Mouse (Mus musculus): ENCODE results near the gene Adh4. TPM values are rescaled to one million over a fixed set of nuclear protein-coding genes. Genes with fewer than 3 reads are reported as not detected.
A peak's percentile ranks its signal among the peaks of the same experiment; 100 is the strongest.
"Not testable (repeated sequence)": the region's sequence is repeated elsewhere in the genome, so short reads cannot be mapped to it uniquely, and the experiment has no call there.

Adh4 gene
- 1 to 10 TPM in 1 of 4 experiments, under 1 TPM in 2, not detected in 1; 0.28 to 1.6 (median 0.81) TPM for total RNA-seq (2022)

DNA sequence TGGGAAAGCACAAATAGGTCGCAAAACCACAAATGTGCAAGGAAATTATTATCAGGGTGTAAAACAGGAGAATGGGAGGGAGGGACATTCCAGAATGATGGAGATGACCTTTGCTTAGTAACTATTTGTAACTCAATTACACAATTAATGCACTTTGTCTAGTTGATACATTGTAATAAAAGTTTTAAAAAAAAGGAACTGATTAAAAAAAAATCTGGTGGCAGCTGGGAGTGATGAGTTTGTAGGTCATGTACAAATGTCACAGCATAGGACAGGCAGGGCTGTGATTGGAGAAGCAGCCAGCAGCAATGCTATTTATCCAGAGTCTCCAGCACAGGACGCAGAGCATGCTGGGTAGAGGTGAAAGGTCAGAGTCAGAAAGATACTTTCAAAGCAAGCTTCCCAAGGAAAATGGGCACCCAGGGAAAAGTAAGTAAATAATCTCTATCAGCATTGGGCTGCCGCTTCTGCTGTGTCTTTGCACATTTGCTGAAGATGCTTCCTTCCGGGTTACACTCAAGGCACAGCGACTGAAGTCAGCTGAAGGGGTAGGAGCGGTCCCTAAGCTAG is at the start of gene Adh4:
TSS of gene Adh4 (plus strand) at position 346 of the 570 bp plus-strand sequence.
- DNase-seq: no peak

DNA sequence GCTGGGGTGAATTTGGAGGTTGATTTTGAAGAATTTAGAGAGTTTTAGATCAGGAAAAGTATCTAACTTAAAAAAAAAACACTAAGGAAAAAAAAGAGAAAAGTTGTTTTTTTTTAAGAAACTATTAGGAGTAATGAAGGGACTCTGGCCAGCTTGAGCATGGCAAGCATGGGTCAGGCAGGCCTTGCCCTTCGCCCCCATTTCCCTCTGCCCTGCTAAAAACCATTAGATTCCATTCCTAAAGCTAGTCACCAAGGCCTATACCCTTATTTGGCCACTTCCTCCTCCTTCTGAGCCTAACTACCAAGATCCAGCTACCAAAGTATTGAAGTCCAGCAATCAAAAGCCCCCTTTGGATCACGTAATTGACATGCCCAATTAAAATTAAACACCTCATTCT is 49.1 kb upstream of the Adh4 start:
- DNase-seq: no peak

DNA sequence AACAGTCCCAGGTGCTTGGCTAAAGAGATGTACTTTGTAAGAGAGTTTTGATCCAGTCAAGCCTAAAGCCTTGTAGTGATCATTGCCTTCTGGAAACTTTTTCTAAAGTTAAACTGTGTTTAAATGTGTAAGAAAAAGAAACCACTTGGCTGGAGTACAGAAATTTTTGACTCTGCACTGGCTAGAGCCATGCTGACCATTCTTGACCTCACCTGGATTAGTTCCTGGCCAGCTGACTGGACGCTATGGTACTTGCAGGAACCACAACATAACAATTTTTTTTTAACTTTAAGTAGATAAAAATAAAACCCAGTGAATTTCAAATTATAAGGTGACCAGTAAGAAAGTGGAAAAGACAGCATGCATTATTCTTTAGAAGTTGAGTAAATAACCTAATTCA is 45.7 kb upstream of the Adh4 start:
- DNase-seq: no peak

DNA sequence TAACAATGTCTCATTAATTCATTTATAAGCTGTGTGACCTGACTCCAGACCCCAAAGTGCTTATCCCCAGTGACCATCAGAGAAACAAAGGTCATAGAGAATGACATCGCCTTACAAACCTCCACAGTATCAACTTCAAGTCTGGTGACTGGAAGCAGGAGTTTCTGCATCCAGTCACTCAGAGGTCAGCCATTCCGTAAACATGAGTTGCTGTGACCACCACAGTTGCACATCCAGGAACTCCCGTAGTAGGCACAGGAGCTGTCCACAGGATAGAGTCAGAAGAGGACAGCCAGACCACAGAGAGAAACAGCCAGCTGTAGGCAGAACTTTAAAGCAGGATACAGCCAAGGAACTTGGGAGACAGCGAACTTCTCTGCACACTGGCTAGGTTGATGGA is 45.0 kb upstream of the Adh4 start:
- not testable (repeated sequence) for DNase-seq

DNA sequence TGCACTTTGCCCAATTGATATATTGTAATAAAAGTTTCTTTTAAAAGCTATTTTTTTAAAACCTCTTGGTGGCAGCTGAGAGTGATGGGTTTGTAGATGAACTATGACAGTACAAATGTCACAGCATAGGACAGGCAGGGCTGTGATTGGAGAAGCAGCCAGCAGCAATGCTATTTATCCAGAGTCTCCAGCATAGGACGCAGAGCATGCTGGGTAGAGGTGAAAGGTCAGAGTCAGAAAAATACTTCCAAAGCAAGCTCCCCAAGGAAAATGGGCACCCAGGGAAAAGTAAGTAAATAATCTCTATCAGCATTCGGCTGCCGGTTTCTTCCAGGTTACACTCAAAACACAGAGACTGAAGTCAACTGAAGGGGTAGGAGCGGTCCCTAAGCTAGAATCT is 41.3 kb upstream of the Adh4 start:
- no peak for DNase-seq

DNA sequence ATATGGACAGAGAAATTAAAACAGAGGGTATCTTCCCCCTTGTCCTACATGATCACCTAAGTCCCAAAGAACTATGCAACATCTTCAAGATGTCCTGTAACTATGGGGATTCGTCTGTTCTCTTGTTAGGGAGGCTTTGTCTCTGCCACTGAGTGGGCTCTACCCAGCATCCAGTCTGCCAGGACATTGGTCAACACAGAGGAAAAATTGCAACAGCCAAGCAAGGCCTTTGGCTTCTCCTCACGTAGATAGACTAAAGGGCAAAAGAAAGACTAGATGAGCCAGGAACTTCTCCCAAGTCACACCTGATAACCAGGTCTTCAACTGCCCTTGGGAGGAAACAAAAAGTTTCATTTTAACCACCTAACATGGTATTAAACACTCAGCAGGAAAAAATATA is 40.1 kb upstream of the Adh4 start:
- DNase-seq: no peak

DNA sequence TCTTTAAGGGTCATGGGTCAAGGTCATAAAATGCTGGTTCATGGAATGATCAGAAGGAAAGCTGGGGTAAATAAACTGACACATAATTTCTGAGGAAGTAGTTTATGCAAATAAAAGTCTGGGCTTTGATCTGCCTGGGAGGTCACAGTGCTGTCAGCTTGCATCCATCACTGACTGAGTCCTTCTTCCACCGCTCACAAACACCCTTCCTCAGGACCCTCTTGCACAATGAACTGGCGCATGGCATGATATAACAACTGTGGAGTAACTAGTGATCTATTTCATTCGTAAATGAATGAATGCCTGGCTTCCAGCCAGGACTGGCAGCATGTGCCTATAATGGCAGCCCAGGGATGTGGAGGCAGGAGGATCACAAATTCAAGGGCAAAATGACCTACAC is 34.1 kb upstream of the Adh4 start:
- peak; percentile 14 for DNase-seq

DNA sequence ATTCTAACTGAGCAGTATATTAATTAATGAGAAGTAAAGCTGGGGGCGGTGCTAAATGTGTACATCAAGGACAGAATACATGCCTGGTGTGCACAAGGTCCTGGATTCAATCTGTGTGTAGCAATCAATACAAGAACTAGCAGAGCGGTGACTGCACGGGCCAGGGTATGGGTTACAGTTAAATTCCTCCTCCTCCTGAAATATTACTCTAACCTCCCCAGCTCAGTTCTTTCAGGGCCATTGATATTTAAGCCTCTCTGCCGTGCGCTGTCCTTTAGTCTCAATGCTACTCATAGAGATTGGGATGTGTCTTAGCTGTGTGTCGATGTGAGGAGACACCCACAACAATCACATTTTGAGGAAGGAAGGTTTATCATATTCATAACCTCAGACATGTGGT is 28.1 kb upstream of the Adh4 start:
- no peak for DNase-seq

DNA sequence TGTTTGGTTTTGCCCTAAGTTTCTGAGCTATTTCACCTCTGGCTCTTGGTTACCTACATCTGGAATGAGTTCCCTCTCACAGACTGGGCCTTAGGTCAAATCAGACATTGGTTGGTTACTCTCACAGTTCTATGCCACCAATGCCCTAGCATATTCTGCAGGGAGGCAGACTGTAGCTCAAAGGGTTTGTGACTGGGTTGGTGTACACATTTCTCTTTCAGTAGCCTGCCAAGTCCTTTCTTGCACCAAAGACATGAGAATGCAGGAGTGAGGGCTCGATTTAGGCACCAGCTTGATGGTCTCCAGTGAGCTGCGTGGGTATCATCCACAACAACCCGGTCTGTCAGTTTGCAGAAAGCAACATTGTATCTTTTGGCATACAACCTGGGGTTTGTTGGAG is 10.4 kb upstream of the Adh4 start:
- no peak for DNase-seq

DNA sequence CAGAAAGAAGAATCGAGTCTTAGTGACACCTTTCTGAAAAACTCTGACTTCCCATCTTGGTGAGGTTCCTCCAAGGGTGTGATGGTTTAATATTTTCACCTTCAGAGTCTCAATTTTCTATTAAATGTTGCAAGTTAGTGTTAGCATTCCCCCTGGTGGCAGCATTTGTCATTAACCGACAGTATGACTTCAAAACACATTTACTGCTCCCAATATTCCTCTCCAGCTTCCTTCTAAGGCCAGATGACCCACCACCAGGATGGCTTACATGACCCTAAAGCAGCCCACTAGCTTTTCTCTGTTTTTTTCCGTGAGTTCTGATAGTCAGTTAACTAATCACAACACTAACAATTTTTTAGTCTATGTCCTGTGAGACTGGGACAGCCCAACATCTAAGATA is 9.9 kb upstream of the Adh4 start:
- DNase-seq: peak; percentile 16

DNA sequence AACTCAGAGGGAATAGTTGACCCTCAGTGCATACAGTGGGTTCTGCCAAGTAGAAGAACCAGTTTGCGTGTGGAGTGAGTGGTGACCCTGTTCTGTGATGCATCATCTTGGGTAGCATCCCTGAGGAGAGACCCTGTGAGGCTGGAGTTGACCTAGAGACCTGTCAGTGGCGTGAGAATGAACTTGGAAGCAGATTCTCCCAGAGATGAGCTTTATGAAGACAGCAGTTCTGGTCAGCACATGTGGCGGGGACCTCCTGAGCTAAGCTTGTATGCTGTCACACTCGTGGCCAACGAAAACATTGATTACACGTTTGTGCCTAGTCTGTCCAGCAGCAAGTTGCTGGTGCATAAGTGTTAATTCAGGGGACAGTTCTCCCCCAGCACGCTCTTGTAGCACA is 9.4 kb upstream of the Adh4 start:
- no peak for DNase-seq

DNA sequence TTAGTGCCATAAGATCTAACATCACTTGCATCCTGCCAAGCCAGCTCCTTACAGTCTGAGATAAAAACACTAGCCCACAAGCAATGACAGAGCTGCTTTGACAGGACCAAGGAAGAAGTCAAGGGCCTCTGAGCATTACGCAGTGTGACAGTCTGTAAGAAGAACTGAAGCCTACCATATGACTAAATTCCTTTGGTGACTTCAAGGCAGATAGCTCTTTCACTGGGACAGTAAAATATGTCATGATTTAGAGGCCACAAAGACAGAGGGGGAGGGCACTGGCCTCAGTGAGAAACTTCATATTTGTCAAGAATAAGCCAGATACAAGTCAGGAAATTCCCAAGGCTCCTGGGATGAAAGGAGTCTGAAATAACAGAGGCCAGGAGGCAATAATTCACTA is 7.3 kb upstream of the Adh4 start:
- DNase-seq: peak; percentile 63

DNA sequence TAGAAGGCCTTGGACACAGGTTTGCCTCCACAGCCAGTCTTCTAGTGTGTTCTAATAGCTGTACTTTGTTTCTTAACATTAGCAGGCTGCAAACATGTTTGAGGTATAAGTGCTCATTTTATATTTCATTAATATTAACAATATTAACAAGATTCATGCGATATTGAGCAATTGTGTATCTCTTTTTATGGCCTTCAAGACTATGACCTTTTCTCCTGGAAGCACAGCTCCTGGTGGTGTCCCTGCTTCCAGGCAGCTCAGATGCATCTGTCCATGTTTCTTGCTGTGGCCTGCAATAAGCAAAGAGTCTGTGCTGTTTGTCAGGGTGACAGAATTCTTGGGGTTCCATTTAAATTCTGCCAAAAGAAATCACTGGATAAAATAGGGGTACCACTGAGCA is 5.7 kb upstream of the Adh4 start:
- DNase-seq: no peak

DNA sequence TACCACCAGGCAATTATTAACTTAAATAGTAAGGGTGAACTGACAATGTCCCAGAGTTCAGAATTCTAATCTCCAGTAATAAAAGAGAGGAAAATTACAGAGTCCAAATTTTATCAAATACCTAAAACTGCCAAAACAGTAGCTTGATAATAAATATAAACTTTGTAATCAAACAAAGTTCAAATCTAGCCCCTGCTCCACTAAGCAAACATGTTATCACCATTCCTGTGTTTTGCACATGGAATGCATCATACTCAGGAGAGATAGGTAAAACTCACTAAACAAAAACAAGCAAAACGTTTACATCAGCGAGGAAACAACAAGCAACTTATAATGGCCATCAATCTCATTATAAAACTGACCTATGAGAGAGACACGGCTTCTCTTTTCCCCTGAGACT is 5.1 kb upstream of the Adh4 start:
- DNase-seq: no peak

DNA sequence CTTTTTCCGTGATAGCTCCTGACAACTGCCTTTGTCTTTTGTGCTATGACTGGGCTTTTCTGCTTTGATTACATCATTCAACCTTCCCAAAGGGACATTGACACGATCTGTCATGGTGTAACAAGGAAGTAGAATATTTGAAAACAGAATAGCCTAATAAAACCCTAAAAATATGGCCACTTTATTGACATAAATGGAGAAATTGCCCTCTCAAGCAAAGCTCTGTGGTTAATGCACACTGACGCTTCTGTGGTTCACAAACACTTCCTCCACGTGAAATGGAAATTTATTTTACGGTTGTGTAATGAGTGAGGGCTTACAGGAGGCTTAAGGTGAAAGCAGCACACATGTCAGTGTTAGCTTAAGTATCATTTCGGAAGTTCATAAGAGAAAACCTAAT is 4.1 kb downstream of the Adh4 start:
- DNase-seq: no peak

DNA sequence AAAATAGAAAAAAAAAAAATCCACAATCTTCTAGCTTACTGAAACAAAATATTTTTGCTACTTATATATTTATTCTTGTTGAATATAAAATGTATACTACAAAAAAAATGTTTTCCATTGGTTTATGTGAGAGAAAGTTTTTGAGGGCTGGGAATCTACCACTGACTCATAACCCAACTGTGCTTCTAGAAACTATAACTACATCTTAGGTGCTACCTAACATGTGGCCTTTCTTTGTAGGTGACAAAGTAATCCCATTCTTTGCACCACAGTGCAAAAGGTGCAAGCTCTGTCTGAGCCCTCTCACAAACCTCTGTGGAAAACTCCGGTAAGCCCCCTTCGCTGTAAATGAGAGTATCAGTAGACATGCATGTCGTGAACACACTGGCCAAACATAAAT is 5.1 kb downstream of the Adh4 start:
- DNase-seq: no peak

DNA sequence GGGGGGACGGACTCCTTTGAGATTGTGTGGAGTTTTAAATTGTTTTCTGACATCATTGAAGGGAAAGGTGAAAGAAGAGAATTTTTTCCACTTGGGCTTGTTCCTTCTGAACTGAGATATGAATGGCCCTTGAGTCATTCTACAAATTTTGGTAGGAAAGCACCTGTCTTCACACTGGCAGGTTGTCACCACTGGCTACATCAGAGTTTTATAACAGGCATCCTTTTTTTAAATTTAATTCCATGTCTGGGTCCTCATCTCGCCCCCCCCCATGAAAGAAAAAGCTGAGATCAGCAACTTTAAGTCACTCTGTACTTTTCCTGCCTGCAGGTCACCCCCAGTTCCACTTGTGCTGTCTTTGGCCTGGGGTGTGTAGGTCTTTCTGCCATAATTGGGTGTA is 8.4 kb downstream of the Adh4 start:
- no peak for DNase-seq

DNA sequence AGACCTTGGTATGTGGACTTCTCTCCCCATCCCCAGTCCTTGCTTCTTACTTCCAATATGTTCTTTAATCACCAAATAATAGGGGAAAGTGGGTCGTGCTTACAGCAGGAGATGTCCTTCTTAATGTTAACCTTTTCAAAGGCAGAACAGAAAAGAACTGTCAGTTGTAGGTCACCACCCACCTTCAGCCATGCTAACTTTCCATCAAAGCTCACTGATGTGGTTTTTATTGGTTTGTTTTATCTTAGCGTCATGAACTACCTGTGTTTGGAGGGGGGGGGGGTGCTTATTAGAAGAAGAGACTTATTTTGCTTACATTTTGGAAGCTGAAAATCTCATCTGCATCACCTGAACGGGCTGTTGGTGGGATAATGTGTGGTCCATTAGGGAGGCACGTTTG is 9.0 kb downstream of the Adh4 start:
- DNase-seq: no peak

DNA sequence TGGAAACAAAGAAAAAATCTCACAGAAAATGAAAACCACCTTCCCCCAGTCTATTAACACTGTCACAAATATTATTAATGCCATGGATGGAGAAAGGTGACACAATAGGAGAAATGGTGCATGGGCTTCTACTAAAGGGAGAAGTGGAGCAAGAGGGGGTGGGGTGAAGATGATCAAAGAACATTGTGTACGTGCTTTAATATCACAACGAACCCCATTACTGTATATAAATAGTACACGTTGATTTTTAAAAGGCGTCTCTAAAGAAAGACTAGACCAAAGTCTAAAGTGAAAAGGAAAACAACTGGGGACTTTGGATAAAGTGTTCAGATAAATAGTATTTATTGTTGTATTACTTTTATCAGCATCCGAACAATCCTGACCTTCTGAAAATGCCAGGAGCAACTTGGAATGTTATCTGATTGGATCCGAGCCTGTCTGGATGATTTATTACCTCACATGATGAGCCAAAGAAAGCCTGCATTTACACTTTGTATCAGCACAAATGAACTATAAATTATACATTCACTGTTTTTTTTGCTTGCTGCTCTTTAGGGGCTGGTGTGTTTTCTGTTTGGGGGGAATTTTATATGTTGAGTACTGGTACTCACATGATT is 15.2 kb downstream of the Adh4 start:
- no peak for DNase-seq

DNA sequence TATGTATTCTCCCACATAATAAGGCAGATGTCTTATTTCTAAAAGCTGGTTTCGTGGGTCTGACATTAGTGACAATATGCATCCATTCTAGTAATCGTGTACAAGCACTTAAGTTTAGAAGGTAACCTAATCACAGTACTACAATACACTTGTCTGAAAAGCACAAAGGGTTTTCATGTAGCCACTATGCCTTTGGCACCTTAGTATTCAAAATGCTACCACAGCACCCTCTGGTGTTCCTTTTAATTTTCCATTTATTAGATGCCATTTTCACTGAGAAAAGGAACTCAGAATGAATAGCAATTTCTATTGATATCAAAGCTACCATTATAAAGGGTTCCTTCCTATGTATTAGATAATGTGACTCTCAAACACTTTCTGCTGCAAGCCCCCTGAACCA is 16.6 kb downstream of the Adh4 start:
- no peak for DNase-seq

DNA sequence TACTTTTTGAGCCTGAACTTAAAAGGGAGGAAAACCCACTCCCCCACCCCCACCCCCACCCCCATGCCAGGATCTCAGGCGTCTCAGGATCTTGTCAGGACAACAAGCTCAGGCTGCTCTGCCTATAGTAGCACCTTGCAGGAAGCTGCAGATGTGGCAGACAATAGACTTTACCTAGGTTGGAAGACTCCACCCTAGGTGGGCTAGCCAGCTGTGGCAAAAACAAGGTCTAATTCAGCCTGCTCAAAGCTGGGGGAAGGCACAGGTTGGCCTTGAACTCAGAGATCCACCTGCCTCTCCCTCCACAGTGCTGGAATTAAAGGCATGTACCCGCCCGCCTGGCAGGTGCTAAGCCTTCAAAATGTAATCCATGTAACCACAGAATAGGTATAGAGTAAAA is 23.4 kb downstream of the Adh4 start:
- DNase-seq: no peak

DNA sequence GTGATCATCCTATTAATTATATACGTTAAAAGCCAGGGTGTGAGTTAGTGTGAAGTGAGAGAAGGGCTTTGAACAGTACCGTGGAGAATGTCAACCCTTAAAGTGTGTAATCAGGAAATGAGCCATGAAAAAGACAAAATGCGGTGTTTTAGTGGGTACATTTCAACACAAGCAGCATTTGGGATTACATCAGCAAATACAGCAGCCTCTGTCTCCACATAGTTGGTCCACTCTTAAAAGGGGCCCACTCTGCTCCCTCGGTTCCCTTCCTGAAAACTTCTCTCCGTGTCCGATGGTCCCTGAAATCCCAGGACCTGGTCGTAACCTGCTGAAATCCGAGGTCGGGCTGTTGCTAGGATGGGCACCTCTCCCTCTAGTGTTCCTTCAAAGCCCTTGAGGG is 26.9 kb downstream of the Adh4 start:
- no peak for DNase-seq

DNA sequence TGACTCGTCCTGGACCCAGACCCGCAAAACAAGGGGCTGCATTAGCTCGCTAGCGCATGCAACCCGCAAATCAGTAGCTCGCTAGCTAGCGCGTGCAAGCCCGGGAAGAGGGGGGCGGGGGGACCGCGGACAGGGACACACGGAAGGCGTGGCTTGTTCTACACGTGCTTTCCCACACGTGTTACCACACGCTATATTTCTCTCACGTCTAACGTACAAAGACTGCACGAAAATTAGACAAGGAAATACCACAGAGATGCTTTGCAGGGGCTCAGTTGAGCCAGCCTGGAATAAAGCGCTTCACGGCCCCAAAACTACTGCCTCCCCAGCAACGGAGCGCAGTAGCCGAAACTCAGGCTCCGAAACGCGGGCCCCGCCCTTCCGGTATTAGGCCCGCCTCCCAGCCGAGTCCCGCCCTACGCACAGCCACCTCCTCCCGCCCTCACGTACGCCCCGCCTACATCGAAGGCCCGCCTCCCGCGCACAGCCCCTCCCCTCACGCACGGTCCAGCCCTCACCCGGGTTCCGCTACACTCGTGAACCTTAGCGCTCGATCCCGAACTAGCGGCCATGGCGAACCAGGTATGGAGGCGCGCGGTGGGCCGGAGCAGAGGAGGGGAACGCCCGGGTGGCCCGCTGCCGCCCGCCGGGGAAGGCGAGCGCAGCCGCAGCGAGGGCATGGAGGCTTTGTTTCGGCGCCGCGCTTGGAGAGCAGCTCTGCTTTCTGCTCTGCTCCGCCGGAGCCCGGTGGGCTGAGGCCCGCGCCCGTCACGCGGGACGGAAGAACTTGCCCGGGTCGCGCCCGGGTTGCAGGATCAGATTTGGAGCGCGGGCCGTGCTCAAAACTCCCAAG is 27.6 kb downstream of the Adh4 start, which contains the start of gene Adh5:
TSS of gene Adh5 (plus strand) at position 482 of the 853 bp plus-strand sequence.
- peak; percentile 88 for DNase-seq

DNA sequence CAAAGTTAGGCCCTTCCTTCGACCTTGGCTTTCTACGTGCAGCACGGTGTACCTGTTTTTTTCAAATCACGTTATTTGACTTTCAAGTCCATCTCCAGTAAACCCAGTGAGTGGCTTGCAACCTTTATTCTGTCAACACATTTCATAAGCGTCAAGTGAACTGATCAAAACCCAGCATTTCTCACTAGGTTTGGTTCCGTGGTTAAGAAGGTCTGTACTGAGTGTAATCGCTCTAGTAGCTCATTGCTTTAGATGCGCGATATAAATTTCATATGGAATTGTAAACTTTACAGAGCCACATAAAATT is 28.2 kb downstream of the Adh4 start:
- no peak for DNase-seq

All from adrenal gland, adult 8-10 months (tissue).